Mouse (Mus musculus) midbrain, embryonic 16.5 days (tissue): ENCODE measurements around the gene Zbtb8b. TPM values are rescaled to one million over a fixed set of nuclear protein-coding genes. Genes with fewer than 3 reads are reported as not detected.
"Not testable (repeated sequence)": the region's sequence is repeated elsewhere in the genome, so short reads cannot be mapped to it uniquely, and the experiment has no call there.

ENCODE experiments used
- ATAC-seq: fragments of 200-750 bp; cut with Nextera tagmentation; 2 replicates; pipeline ENCODE4 v1.8.0; 2017; ENCODE audit warnings: moderate TSS enrichment
- H3K27ac ChIP-seq: fragments of 300-500 bp; sonication (generic); 2 replicates; pipeline ENCODE4 v1.5.1; 2014; ENCODE audit warnings: mild to moderate bottlenecking, low read length, mixed read lengths
- H3K27me3 ChIP-seq: fragments of 300-500 bp; sonication (generic); 2 replicates; pipeline ENCODE4 v1.6.1; 2014; ENCODE audit warnings: low read depth, low read length, mixed read lengths; ENCODE audit not compliant: control insufficient read depth, insufficient read depth
- H3K36me3 ChIP-seq: fragments of 300-500 bp; sonication (generic); 2 replicates; pipeline ENCODE4 v1.6.1; 2014; ENCODE audit warnings: mild to moderate bottlenecking, low read length, moderate library complexity, mixed read lengths; ENCODE audit not compliant: control insufficient read depth, insufficient read depth
- H3K4me1 ChIP-seq: fragments of 300-500 bp; sonication (generic); 2 replicates; pipeline ENCODE4 v1.6.1; 2014; ENCODE audit warnings: mild to moderate bottlenecking, low read length, mixed read lengths; ENCODE audit not compliant: control insufficient read depth, insufficient read depth
- H3K4me2 ChIP-seq: fragments of 300-500 bp; sonication (generic); 2 replicates; pipeline ENCODE4 v1.6.1; 2014; ENCODE audit warnings: mild to moderate bottlenecking, low read length, mixed read lengths
- H3K4me3 ChIP-seq: fragments of 300-500 bp; sonication (generic); 2 replicates; pipeline ENCODE4 v1.5.1; 2014; ENCODE audit warnings: low read depth, mild to moderate bottlenecking, low read length, moderate library complexity, mixed read lengths
- H3K9ac ChIP-seq: fragments of 300-500 bp; sonication (generic); 2 replicates; pipeline ENCODE4 v1.6.1; 2014; ENCODE audit warnings: low read depth, low read length, mixed read lengths
- H3K9me3 ChIP-seq: fragments of 300-500 bp; sonication (generic); replicated peaks from 2 replicates; pipeline ENCODE4 v1.6.1; 2014; ENCODE audit warnings: mild to moderate bottlenecking, low read length, mixed read lengths; ENCODE audit not compliant: control insufficient read depth, poor library complexity, severe bottlenecking
- WGBS: fragments of 180-500 bp; shearing (Covaris S2); extraction: QIAGEN DNeasy Blood & Tissue Kit; methylation state at CpG from one replicate; pipeline ENCODE4 v1.1.7; 2014; 5-methylcytosine and 5-hydroxymethylcytosine counted together
- polyA plus RNA-seq: library from polyadenylated mRNA; unstranded; fragments of >200 nt; fragmentation: Nextera tagmentation; extraction: Ambion mirVana; gene quantifications from 2 replicates; pipeline ENCODE4 v1.2.1, GENCODE M21; 2015

Zbtb8b gene
- polyA plus RNA-seq, 1 experiment from 2014 or later = 19.1 TPM

DNA sequence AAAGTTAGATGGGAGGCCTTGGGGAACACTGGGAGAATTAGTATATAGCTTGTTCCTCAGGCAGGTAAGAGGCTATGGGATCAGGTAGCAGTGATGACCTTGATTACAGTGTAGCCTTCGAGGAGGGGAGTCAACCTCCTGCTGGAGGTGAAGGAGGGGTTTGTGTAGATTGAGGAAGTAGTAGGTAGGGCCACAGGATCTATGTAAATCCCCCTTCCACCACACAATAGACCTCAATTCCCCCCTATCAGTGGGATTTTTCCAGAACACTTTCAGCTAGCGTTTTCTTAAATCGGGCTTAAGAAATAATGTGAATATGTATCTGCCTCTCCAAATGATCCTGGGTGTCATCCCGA lies 20.2 kb upstream of the Zbtb8b start:
- H3K36me3 ChIP-seq = peaks cover 14% of the 10 kb centered on the region
- peak overlapping the region; percentile 89 for H3K27ac ChIP-seq
- peak overlapping the region; percentile 60 for H3K4me2 ChIP-seq
- peak overlapping the region; percentile 93 for H3K4me3 ChIP-seq
- peak overlapping the region; percentile 71 for H3K9ac ChIP-seq
- peak; percentile 40 for ATAC-seq
- H3K4me1 ChIP-seq = peaks cover 8% of the 10 kb centered on the region
- no peaks in the 10 kb centered on the region for H3K9me3 ChIP-seq
- no peaks in the 10 kb centered on the region for H3K27me3 ChIP-seq
- 0% methylated on average over 4 of the region's 4 CpGs for WGBS

GRCm38 (mm10) chr4:129459726-129460125 lies 19.1 kb upstream of the Zbtb8b start:
- no peak for ATAC-seq
- peaks cover 8% of the 10 kb centered on the region for H3K4me1 ChIP-seq
- 0 out of 2 replicates have a peak, but pooled peaks cover 6% of the 10 kb centered on the region for H3K36me3 ChIP-seq
- no peak overlapping the region for H3K27ac ChIP-seq
- no peaks in the 10 kb centered on the region for H3K27me3 ChIP-seq
- no peak overlapping the region for H3K4me2 ChIP-seq
- H3K9ac ChIP-seq = no peak overlapping the region
- no peak overlapping the region for H3K4me3 ChIP-seq
- WGBS = 92% methylated on average over 3 of the region's 3 CpGs
- H3K9me3 ChIP-seq = no peaks in the 10 kb centered on the region

GRCm38 (mm10) chr4:129457311-129457710 lies 16.7 kb upstream of the Zbtb8b start:
- WGBS = 79% methylated on average over 2 of the region's 2 CpGs
- not testable (repeated sequence) for H3K36me3 ChIP-seq, H3K27me3 ChIP-seq, H3K4me1 ChIP-seq, H3K4me3 ChIP-seq, ATAC-seq, H3K4me2 ChIP-seq, H3K9ac ChIP-seq, H3K27ac ChIP-seq, H3K9me3 ChIP-seq

DNA sequence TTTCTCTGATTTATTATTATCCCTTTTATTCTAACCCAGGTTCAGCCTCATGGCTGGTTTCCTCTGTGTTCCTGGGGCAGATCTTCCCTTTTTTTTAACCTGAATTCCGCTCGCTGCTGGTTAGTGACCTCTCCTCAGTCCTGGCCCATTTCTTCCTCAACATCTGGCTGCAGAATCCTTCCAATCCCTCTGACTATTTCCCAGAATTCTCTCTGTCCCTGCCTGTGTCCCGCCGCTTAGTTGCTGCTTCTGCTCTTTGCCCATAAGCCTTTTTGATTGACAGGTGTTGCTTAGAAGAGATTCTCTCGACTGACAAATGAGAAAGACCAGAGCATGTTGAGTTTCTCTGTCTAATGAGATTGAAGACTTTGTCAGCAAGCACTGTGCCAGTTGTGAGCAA lies 15.5 kb upstream of the Zbtb8b start:
- H3K9me3 ChIP-seq = no peaks in the 10 kb centered on the region
- no peaks in the 10 kb centered on the region for H3K36me3 ChIP-seq
- no peaks in the 10 kb centered on the region for H3K4me1 ChIP-seq
- ATAC-seq = no peak
- 35% methylated on average over 5 of the region's 5 CpGs for WGBS
- no peak overlapping the region for H3K4me3 ChIP-seq
- H3K9ac ChIP-seq = no peak overlapping the region
- H3K4me2 ChIP-seq = no peak overlapping the region
- no peak overlapping the region for H3K27ac ChIP-seq
- H3K27me3 ChIP-seq = no peaks in the 10 kb centered on the region

- Histone ChIP-seq H3K36me3 (no peaks in the 10 kb centered on the region), H3K4me3 (no peak overlapping the region), H3K9me3 (no peaks in the 10 kb centered on the region), H3K27me3 (no peaks in the 10 kb centered on the region), H3K27ac (no peak overlapping the region), H3K4me1 (no peaks in the 10 kb centered on the region), H3K4me2 (no peak overlapping the region), H3K9ac (no peak overlapping the region)
- WGBS = 2% methylated on average over 5 of the region's 5 CpGs
- ATAC-seq = peak; percentile 80
Measured at GRCm38 (mm10) chr4:129455265-129455664, 14.6 kb upstream of the Zbtb8b start.

DNA sequence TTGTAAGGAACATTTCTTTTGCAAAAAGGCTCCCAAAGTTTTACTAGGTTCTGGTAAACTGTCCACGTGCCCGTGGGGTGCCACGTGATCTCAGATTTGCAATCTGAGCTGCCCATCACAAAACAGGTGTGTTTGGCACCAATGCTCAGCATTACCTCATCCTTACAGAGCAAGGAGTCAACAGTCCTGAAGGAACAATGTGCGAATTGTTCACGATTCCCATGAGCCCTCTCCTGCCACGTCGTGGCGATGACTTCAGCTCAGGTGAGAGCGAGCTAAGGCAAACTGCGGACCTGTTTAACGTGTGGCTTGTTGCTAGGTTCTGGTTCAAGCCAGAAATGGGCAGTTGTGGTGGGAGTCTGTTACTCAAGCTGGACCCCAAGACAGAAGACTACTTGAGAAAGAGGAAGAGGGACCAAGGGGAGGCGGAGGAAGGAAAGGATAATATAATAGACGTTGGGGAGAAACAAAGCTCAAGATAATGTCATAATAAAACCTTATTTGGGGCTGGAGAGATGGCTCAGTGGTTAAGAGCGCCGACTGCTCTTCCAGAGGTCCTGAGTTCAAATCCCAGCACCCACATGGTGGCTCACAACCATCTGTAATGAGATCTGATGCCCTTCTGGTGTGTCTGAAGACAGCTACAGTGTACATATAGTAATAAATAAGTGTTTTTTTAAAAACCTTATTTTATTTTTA lies 11.0 kb upstream of the Zbtb8b start:
- no peaks in the 10 kb centered on the region for H3K4me1 ChIP-seq
- no peak overlapping the region for H3K4me2 ChIP-seq
- no peak for ATAC-seq
- no peak overlapping the region for H3K27ac ChIP-seq
- no peak overlapping the region for H3K4me3 ChIP-seq
- H3K9ac ChIP-seq = no peak overlapping the region
- no peaks in the 10 kb centered on the region for H3K9me3 ChIP-seq
- no peaks in the 10 kb centered on the region for H3K27me3 ChIP-seq
- WGBS = 88% methylated on average over 15 of the region's 15 CpGs
- H3K36me3 ChIP-seq = no peaks in the 10 kb centered on the region

DNA sequence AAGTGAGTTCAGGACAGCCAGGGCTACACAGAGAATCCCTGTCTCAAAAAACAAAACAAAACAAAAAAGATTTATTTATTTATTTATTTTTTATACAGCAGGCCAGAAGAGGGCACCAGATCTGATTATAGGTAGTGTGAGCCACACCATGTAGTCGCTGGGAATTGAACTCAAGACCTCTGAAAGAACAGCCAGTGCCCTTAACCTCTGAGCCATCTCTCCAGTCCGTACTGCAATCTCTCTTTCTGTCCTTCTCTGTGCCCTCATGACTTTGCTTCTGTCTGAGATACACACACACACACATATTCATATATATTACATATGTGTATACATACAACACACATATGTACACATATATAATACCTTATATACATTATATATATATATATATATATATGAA lies 10.2 kb upstream of the Zbtb8b start:
- H3K4me2 ChIP-seq = no peak overlapping the region
- H3K9ac ChIP-seq = no peak overlapping the region
- 86% methylated on average over 2 of the region's 2 CpGs for WGBS
- no peak for ATAC-seq
- H3K4me1 ChIP-seq = no peaks in the 10 kb centered on the region
- H3K36me3 ChIP-seq = no peaks in the 10 kb centered on the region
- no peaks in the 10 kb centered on the region for H3K27me3 ChIP-seq
- H3K27ac ChIP-seq = no peak overlapping the region
- H3K9me3 ChIP-seq = no peaks in the 10 kb centered on the region
- H3K4me3 ChIP-seq = no peak overlapping the region

- Histone ChIP-seq H3K36me3 (no peaks in the 10 kb centered on the region), H3K4me2 (no peak overlapping the region), H3K27ac (no peak overlapping the region), H3K4me1 (no peaks in the 10 kb centered on the region), H3K9me3 (no peaks in the 10 kb centered on the region), H3K9ac (no peak overlapping the region), H3K27me3 (no peaks in the 10 kb centered on the region), H3K4me3 (no peak overlapping the region)
- 83% methylated on average over 6 of the region's 6 CpGs for WGBS
- no peak for ATAC-seq
Measured at GRCm38 (mm10) chr4:129448713-129449112, 8.1 kb upstream of the Zbtb8b start.

DNA sequence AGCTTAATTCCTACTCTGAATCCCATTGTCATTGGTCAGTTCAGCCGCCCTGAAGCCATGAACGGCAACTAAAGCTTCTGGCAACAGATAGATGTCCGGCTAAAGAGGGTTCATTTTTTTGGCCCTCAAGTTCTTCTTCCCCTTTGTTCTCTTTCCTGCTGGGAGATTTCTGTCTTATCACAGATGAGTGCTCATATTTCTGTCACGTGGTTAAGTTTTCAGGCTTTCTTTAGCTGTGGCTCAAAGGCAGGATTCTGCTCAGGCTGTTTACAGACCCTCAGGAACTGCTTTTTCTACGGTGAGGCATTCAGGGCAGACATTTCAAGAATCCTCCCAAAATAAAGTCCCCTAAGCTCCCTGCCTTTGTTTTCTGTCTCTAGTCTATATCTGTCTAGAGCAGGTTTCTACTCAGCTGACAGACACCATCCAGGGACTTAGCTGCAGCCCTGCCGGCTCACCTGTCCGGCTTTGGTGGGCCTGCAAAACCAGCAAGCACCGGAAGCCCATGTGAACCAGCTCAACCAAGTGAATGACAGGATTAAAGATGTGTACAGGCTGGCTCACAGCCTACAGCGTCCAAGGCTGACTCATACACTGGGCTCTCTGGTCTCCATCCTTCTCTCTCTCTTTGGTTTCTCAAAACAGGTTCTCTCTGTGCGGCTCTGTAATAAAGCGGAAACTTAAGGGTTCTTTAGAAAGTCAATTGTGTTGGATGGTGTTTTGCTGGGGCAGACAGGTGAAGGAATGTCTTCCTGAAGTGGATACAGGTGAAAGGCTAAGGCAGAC lies 7.3 kb upstream of the Zbtb8b start:
- Histone ChIP-seq H3K27ac (no peak overlapping the region), H3K27me3 (no peaks in the 10 kb centered on the region), H3K9ac (no peak overlapping the region), H3K9me3 (no peaks in the 10 kb centered on the region), H3K36me3 (no peaks in the 10 kb centered on the region), H3K4me2 (no peak overlapping the region), H3K4me3 (no peak overlapping the region), H3K4me1 (no peaks in the 10 kb centered on the region)
- no peak for ATAC-seq
- WGBS = 76% methylated on average over 11 of the region's 11 CpGs
